Mouse (Mus musculus) kidney, adult 2 months (tissue): ENCODE measurements at regions not wholly inside any gene's neighbourhood (a gene's known extent, or its start where the extent isn't known, plus 50 kb on each side); places are given as distances from the start of the nearest gene placed in this dataset.
A peak's percentile ranks its signal among the peaks of the same experiment; 100 is the strongest.

Experiments used
- DNase-seq: peaks from one replicate; pipeline ENCODE4 v3.0.0; 2021
- H3K27ac ChIP-seq: fragments of 200-500 bp; 2 replicates; pipeline ENCODE4 v1.5.1; 2012; ENCODE audit warnings: low read depth, low read length, control low read depth, inconsistent platforms; ENCODE audit not compliant: insufficient read depth
- H3K27me3 ChIP-seq: fragments of 200-500 bp; replicated peaks from 2 replicates; pipeline ENCODE4 v1.6.1; 2012; ENCODE audit warnings: mild to moderate bottlenecking, moderate library complexity, low read length, inconsistent platforms; ENCODE audit not compliant: control insufficient read depth, insufficient read depth
- H3K36me3 ChIP-seq: fragments of 200-500 bp; 2 replicates; pipeline ENCODE4 v1.6.1; 2012; ENCODE audit warnings: mild to moderate bottlenecking, moderate library complexity, low read length, inconsistent platforms; ENCODE audit not compliant: control insufficient read depth, insufficient read depth
- H3K4me1 ChIP-seq: fragments of 200-500 bp; 2 replicates; pipeline ENCODE4 v1.6.1; 2011; ENCODE audit warnings: low read length; ENCODE audit not compliant: control insufficient read depth, insufficient read depth
- H3K4me3 ChIP-seq: fragments of 200-500 bp; 2 replicates; pipeline ENCODE4 v1.5.1; 2011; ENCODE audit warnings: mild to moderate bottlenecking, low read depth, low read length, control low read depth; ENCODE audit not compliant: insufficient read depth
- CTCF ChIP-seq: fragments of 200-500 bp; conservative IDR thresholded peaks from 2 replicates; pipeline ENCODE4 v1.5.1; 2011; ENCODE audit warnings: low read depth, mild to moderate bottlenecking, control low read depth, low read length, moderate library complexity, mixed read lengths; ENCODE audit not compliant: insufficient read depth, insufficient read length
- POLR2A ChIP-seq: fragments of 200-500 bp; IDR thresholded peaks from one replicate; pipeline ENCODE4 v1.6.1; 2011; ENCODE audit warnings: low read depth, low read length, control low read depth
- WGBS: fragments of 180-500 bp; shearing (Covaris S2); methylation state at CpG from one replicate; pipeline ENCODE4 v1.1.7; 2018; 5-methylcytosine and 5-hydroxymethylcytosine counted together

- Histone ChIP-seq H3K4me3 (no peak overlapping the region), H3K27me3 (no peaks in the 10 kb centered on the region), H3K27ac (no peak overlapping the region), H3K4me1 (no peaks in the 10 kb centered on the region), H3K36me3 (no peaks in the 10 kb centered on the region)
- 46% methylated on average over 1 of the region's 1 CpGs for WGBS
- no peak for DNase-seq
- TF ChIP-seq POLR2A (no peak), CTCF (no peak)
Observed at GRCm38 (mm10) chr4:12837097-12837426, 665.2 kb upstream of the Fam92a start.

DNA sequence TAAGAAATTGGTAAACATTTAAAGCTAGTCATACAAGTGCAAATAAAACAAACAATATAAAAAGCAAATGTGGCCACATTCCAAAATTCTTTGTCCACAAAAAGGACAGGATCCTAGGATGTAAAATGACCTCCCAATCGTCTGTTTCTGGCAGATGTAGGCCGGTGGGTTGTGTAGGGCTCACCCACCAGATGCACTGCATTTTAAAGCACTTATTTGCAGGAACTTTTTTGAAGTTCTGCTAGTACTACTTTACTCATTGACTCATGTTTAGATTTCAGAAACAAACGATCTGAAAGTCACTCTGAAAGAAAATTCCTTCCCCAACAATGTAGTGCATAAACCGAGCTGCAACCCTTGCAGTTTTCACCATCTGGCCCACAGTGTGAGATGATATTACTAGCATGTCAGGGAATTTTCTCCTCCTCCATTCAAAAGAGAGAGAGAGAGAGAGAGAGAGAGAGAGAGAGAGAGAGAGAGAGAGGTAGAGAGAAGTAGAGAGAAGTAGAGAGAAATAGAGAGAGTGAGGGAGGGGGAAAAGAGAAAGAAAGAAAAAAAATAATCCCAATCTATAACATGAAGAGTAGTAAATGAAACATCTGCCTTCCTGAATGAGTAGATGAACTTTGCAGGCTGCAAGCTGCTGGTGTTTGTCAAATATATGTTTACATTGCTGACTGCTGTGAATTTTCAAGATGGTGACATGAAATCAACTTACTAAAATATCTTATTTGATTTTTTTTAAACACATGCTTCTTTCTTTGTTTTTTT, 664.7 kb upstream of the Fam92a start:
- WGBS = 50% methylated on average over 4 of the region's 4 CpGs
- DNase-seq = no peak
- TF ChIP-seq POLR2A = no peak
- TF ChIP-seq CTCF = no peak
- H3K27ac ChIP-seq = no peak overlapping the region
- H3K4me1 ChIP-seq = no peaks in the 10 kb centered on the region
- no peaks in the 10 kb centered on the region for H3K36me3 ChIP-seq
- H3K4me3 ChIP-seq = no peak overlapping the region
- H3K27me3 ChIP-seq = no peaks in the 10 kb centered on the region

DNA sequence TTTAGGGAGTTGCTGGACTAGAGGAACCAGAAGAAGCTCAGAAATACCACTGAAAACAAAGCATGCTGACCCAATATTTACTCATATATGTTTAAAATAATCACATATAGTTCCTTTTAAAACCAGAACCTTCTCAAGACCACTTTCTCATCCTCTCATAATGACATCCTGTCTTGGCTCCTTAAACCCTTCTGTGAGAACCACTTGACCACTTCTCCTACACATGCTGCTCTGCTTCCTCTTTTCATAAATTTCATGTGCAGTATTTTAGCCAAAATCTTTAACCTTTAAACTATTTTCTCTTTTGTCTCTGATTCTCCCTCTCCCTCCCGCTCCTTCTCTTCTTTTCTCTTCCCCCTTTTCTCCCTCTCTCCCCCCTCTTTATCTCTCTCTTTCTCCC, 654.6 kb upstream of the Fam92a start:
- no peak for TF ChIP-seq CTCF
- TF ChIP-seq POLR2A = no peak
- no peak overlapping the region for H3K4me3 ChIP-seq
- DNase-seq = no peak
- no peak overlapping the region for H3K27ac ChIP-seq
- no peaks in the 10 kb centered on the region for H3K4me1 ChIP-seq
- H3K36me3 ChIP-seq = no peaks in the 10 kb centered on the region
- 64% methylated on average over 1 of the region's 1 CpGs for WGBS
- no peaks in the 10 kb centered on the region for H3K27me3 ChIP-seq

- Histone ChIP-seq H3K27me3 (no peaks in the 10 kb centered on the region; the same call in 1 of the 2 replicates), H3K4me1 (peaks cover 3% of the 10 kb centered on the region; the same call in 1 of the 2 replicates), H3K36me3 (no peaks in the 10 kb centered on the region), H3K27ac (no peak overlapping the region), H3K4me3 (no peak overlapping the region)
- WGBS = 49% methylated on average over 2 of the region's 2 CpGs
- peak; percentile 53 for DNase-seq
- TF ChIP-seq POLR2A = no peak
- no peak for TF ChIP-seq CTCF
Observed at GRCm38 (mm10) chr4:12814251-12814650, 642.4 kb upstream of the Fam92a start.

DNA sequence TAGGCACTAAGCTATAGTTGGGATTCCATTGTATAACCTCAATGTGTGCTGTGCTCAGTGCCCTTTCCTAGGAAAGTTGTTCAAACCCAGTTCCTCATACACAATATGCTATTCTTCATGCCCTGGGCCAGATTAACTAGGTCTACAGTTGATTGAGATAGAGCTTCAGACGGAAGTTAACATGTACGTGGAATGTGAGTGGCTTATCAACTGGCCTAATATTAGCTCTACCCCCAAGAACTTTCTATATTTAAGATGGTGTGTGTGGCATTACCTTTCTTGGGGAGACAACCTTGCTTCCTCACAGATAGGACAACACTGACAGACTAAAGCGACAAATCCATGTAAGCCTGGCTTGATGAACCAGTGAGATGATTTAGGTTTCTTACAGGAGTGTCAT, 629.4 kb upstream of the Fam92a start:
- no peak for TF ChIP-seq CTCF
- no peak for TF ChIP-seq POLR2A
- Histone ChIP-seq H3K4me3 (no peak overlapping the region), H3K4me1 (no peaks in the 10 kb centered on the region), H3K27me3 (no peaks in the 10 kb centered on the region), H3K27ac (no peak overlapping the region), H3K36me3 (no peaks in the 10 kb centered on the region)
- DNase-seq = no peak
- 91% methylated on average over 3 of the region's 3 CpGs for WGBS

DNA sequence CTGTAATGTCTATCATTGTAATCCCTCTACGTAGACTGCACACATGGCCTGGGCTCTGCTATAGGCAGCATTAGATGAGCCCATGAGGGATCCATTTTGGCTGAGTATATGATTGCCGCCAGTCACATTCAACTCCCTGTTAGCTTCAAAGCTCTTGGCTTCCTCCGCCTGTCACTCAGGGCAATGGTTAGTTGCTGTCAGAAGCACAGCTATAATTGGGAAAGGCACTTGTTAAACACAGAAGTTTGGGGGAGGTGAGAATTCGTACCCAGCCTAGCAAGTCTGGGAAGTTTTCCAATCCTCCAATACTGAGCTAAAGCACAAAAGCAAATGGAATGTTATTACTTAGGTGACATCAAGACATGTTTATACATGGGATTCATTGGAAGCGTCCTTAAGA, 627.7 kb upstream of the Fam92a start:
- WGBS = 81% methylated on average over 5 of the region's 5 CpGs
- no peak for TF ChIP-seq POLR2A
- no peak for TF ChIP-seq CTCF
- DNase-seq = no peak
- H3K27me3 ChIP-seq = no peaks in the 10 kb centered on the region
- no peak overlapping the region for H3K27ac ChIP-seq
- H3K4me1 ChIP-seq = no peaks in the 10 kb centered on the region
- no peak overlapping the region for H3K4me3 ChIP-seq
- H3K36me3 ChIP-seq = no peaks in the 10 kb centered on the region

DNA sequence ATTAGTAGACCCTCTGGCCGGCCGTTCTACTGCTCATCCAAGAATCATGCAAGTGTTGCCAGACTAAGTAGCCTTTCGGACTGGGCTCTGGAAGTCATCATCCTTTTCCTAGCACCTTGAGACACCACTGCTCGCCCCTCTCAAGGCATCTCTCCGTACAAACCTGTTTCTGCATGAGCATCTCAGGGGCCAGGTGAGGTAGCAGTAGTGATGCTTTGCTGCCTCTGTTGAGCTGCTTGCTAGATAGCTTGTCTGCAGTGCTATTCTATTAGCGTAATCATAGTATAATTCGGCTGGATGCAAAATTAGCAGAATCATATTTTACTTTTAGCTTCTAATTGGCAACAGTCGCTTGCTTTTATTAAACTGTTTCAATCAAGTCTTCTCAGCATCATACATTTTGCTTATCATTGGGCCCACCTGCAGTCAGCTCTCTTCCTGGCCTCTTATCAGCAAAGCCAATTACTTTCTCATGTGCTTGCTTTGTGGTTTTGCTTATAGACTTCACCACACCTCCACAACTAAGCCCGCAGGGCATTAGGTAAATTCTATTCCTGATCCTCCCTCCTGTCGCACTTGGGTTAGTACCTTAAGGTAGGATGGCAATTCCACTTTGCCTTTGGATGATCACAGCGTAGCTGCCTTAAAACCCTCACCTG, 621.1 kb upstream of the Fam92a start:
- WGBS = 85% methylated on average over 11 of the region's 11 CpGs
- Histone ChIP-seq H3K27me3 (no peaks in the 10 kb centered on the region), H3K27ac (no peak overlapping the region), H3K36me3 (no peaks in the 10 kb centered on the region), H3K4me1 (no peaks in the 10 kb centered on the region), H3K4me3 (no peak overlapping the region)
- no peak for TF ChIP-seq CTCF
- TF ChIP-seq POLR2A = no peak
- DNase-seq = no peak
